Mouse (Mus musculus): Measurements from ENCODE around the gene Sv2b. TPM values are rescaled to one million over a fixed set of nuclear protein-coding genes. Genes with fewer than 3 reads are reported as not detected.

Sv2b gene
- polyA plus RNA-seq, 1 experiment from 2014 or later, result 4.2 TPM

Other genes with a start within 250 kb of the Sv2b start
- 26.8 and 29.5 TPM in 2 replicates for gene Akap13, start 146.3 kb upstream of the Sv2b start, polyA plus RNA-seq (2014; fragmentation: Nextera tagmentation; extraction: Ambion mirVana)